Mouse (Mus musculus) small intestine, adult 2 months (tissue): ENCODE data around the gene Gm28845. TPM values are rescaled to one million over a fixed set of nuclear protein-coding genes. Genes with fewer than 3 reads are reported as not detected.

ENCODE experiments used
- H3K27ac ChIP-seq: fragments of 200-500 bp; 2 replicates; pipeline ENCODE4 v1.5.1; 2012; ENCODE audit warnings: low read depth, low read length, control low read depth, inconsistent platforms; ENCODE audit not compliant: insufficient read depth
- H3K27me3 ChIP-seq: fragments of 200-500 bp; 2 replicates; pipeline ENCODE4 v1.6.1; 2012; ENCODE audit warnings: mild to moderate bottlenecking, moderate library complexity, low read length, inconsistent platforms; ENCODE audit not compliant: control insufficient read depth, insufficient read depth
- H3K36me3 ChIP-seq: fragments of 200-500 bp; 2 replicates; pipeline ENCODE4 v1.6.1; 2012; ENCODE audit warnings: mild to moderate bottlenecking, low read length, control low read depth, inconsistent platforms; ENCODE audit not compliant: control insufficient read depth, insufficient read depth
- H3K4me1 ChIP-seq: fragments of 200-500 bp; 2 replicates; pipeline ENCODE4 v1.6.1; 2012; ENCODE audit warnings: low read length, inconsistent platforms, mixed read lengths; ENCODE audit not compliant: control insufficient read depth, insufficient read depth, insufficient read length
- H3K4me3 ChIP-seq: fragments of 200-500 bp; 2 replicates; pipeline ENCODE4 v1.5.1; 2012; ENCODE audit warnings: low read depth, mild to moderate bottlenecking, control low read depth, inconsistent platforms, low read length, moderate library complexity
- CTCF ChIP-seq: fragments of 200-500 bp; IDR thresholded peaks from 2 replicates; pipeline ENCODE4 v1.5.1; 2012; ENCODE audit warnings: low read depth, mild to moderate bottlenecking, control low read depth, inconsistent platforms, low read length, moderate library complexity, mixed read lengths; ENCODE audit not compliant: insufficient replicate concordance, insufficient read length; ENCODE audit errors: extremely low read depth
- POLR2A ChIP-seq: fragments of 200-500 bp; IDR thresholded peaks from 2 replicates; pipeline ENCODE4 v1.6.1; 2012; ENCODE audit warnings: low read depth, mild to moderate bottlenecking, control low read depth, inconsistent platforms, low read length, moderate library complexity
- WGBS: fragments of 180-500 bp; shearing (Covaris S2); methylation state at CpG from one replicate; pipeline ENCODE4 v1.1.7; 2018; 5-methylcytosine and 5-hydroxymethylcytosine counted together
- polyA plus RNA-seq: library from polyadenylated mRNA; depleted of rRNA; stranded (reverse); fragments of >200 nt; gene quantifications from 2 replicates; pipeline ENCODE4 v1.2.3, GENCODE M21; 2012

Gm28845 gene
- polyA plus RNA-seq, 1 experiment = not detected

GRCm38 (mm10) chr1:65107654-65108279 is 11.6 kb downstream of the Gm28845 start:
- H3K27ac ChIP-seq = no peak overlapping the region
- H3K4me1 ChIP-seq = peaks cover 3% of the 10 kb centered on the region; the same call in 1 of the 2 replicates
- no peak for TF ChIP-seq CTCF
- TF ChIP-seq POLR2A = no peak
- WGBS = 75% methylated on average over 10 of the region's 10 CpGs
- no peaks in the 10 kb centered on the region for H3K36me3 ChIP-seq
- no peaks in the 10 kb centered on the region for H3K27me3 ChIP-seq
- H3K4me3 ChIP-seq = no peak overlapping the region

DNA sequence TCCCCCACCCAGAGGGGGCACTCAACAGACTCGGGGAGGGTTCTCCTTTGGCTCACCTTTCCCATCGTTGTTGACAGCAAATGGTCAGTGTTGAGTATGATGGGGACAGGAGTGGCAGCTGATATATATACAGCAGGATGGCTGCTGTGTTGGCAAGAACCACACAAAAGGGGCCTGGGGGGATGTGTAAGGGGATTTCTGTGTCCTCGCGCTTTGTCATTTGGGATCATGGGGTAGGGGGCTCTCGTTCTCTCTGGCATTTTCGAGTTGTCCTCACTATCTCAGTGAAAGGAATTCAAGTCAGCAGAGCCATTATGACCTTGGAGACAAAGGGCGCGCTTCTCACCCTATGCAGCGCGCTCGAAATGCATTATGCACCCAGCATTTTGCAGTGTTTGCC is 16.1 kb downstream of the Gm28845 start, which contains the start of gene Cryga:
Cryga (minus strand) TSS at position 101 of the 400 bp plus-strand sequence.
- 89% methylated on average over 11 of the region's 11 CpGs for WGBS
- TF ChIP-seq CTCF = no peak
- no peak for TF ChIP-seq POLR2A

GRCm38 (mm10) chr1:65096953-65097352 is 22.4 kb downstream of the Gm28845 start:
- Histone ChIP-seq H3K36me3 (no peaks in the 10 kb centered on the region), H3K4me1 (no peaks in the 10 kb centered on the region), H3K4me3 (no peak overlapping the region), H3K27ac (no peak overlapping the region), H3K27me3 (no peaks in the 10 kb centered on the region)
- TF ChIP-seq POLR2A (no peak), CTCF (no peak)
- 55% methylated on average over 3 of the region's 3 CpGs for WGBS

More for the DNA sequence above, 16.1 kb downstream of the Gm28845 start, which contains the start of gene Cryga:
- H3K36me3 ChIP-seq = no peaks in the 10 kb centered on the region
- 0 out of 2 replicates have a peak, but pooled peaks cover 1% of the 10 kb centered on the region for H3K4me1 ChIP-seq
- no peak within 1 kb of the TSS for H3K27ac ChIP-seq
- no peak within 1 kb of the TSS for H3K4me3 ChIP-seq
- no peaks in the 10 kb centered on the region for H3K27me3 ChIP-seq

DNA sequence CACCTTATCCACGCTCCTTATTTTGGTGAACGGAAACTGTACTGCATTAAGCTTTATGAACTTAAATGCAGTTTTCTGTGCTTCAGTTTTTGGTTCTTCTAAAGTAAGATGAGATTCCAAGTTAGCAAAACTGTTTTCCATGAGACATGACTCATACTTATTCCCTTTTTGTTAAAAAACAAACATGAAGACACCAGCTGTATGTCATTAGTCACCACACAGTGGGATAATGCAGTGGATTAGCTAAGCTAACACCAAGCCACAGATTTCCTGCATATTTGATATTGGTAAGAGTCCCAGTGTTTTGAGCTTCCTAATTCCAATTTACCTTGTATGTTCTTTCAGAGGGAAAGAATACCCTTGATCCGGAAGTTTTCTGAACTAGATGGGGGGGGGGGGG is 27.8 kb downstream of the Gm28845 start:
- Histone ChIP-seq H3K4me3 (no peak overlapping the region), H3K27me3 (no peaks in the 10 kb centered on the region), H3K36me3 (no peaks in the 10 kb centered on the region), H3K27ac (no peak overlapping the region), H3K4me1 (peaks cover 2% of the 10 kb centered on the region; the same call in 1 of the 2 replicates)
- WGBS = 92% methylated on average over 3 of the region's 3 CpGs
- TF ChIP-seq CTCF = no peak

DNA sequence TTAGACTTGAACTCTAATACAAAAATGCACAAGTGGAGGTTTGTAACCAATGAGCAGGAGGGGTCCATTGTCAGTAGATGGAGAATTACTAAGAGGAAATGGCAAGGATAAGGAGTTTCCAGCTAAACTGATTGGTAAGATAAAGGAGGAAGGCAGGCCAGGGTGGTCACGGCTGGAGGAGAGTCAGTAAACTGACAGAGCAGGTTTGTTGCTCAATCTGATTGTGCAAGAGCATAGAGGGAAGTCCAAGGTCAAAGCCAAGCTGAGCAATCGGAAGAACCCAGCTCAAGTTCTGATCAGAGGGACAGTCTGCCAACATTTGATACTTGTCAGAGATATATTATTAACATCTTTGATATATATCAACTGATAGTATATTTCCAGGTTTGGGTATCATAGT is 29.0 kb downstream of the Gm28845 start:
- H3K27ac ChIP-seq = no peak overlapping the region
- H3K4me3 ChIP-seq = no peak overlapping the region
- TF ChIP-seq POLR2A = no peak
- no peak for TF ChIP-seq CTCF
- H3K36me3 ChIP-seq = no peaks in the 10 kb centered on the region
- H3K27me3 ChIP-seq = no peaks in the 10 kb centered on the region
- 6% methylated on average over 2 of the region's 2 CpGs for WGBS
- H3K4me1 ChIP-seq = peaks cover 2% of the 10 kb centered on the region; the same call in 1 of the 2 replicates

DNA sequence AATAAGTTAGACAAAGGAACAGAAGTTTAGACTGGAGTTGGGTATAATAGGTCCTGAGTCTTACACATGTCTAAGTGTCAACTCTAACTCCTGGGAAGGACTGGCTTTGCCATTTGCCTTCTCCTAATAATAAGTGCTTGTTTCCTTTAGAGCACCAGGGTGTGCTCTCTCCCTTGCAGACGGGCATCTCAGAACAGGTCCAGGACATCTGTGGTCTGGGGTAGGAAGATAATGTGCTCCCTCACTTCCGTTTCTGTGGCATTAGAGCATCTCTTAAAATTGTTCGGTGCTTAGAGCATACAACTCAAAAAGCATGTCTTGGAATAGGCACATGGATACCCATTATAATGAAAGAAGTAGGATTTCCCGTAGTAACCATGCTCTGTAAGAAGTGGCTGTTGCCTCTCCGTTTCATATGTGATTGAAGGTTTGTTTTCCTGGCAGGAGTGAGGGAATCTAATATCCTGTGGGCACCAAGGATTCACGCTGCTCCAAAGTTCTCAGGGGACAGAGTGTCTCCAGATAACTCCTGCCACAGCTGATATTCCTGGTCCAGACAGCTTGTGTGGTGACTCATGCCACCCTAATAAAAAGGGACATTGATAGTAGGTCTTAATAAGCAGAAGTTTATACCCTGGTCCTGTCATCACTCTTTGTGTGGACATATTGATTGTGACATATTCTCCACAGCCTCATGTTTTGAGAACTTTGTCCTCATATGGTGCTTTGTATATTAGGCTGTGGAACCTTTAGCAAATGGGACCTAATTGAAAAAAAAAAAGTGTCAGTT is 30.6 kb downstream of the Gm28845 start:
- H3K27me3 ChIP-seq = no peaks in the 10 kb centered on the region
- H3K27ac ChIP-seq = no peak overlapping the region; the same call in 1 of the 2 replicates
- H3K36me3 ChIP-seq = no peaks in the 10 kb centered on the region
- TF ChIP-seq CTCF (no peak), POLR2A (no peak)
- 64% methylated on average over 6 of the region's 6 CpGs for WGBS
- peaks cover 2% of the 10 kb centered on the region; the same call in 1 of the 2 replicates for H3K4me1 ChIP-seq
- no peak overlapping the region for H3K4me3 ChIP-seq

- Histone ChIP-seq H3K27me3 (no peaks in the 10 kb centered on the region), H3K4me1 (no peaks in the 10 kb centered on the region), H3K4me3 (no peak within 1 kb of the TSS), H3K27ac (no peak within 1 kb of the TSS), H3K36me3 (no peaks in the 10 kb centered on the region)
- 57% methylated on average over 7 of the region's 7 CpGs for WGBS
- TF ChIP-seq CTCF (no peak), POLR2A (no peak)
Measured at GRCm38 (mm10) chr1:65082188-65082587, 37.2 kb downstream of the Gm28845 start, which contains the start of gene Crygb. Gene Crygb, minus strand, starts transcription at chr1:65082288.
